Mouse (Mus musculus): Measurements from ENCODE around the gene Mtmr2. TPM values are rescaled to one million over a fixed set of nuclear protein-coding genes. Genes with fewer than 3 reads are reported as not detected.
"Not testable (repeated sequence)": the region's sequence is repeated elsewhere in the genome, so short reads cannot be mapped to it uniquely, and the experiment has no call there.

Mtmr2 gene
- polyA plus RNA-seq (2014; fragmentation: Nextera tagmentation; extraction: Ambion mirVana), result 70.6 and 76.9 TPM in 2 replicates

DNA sequence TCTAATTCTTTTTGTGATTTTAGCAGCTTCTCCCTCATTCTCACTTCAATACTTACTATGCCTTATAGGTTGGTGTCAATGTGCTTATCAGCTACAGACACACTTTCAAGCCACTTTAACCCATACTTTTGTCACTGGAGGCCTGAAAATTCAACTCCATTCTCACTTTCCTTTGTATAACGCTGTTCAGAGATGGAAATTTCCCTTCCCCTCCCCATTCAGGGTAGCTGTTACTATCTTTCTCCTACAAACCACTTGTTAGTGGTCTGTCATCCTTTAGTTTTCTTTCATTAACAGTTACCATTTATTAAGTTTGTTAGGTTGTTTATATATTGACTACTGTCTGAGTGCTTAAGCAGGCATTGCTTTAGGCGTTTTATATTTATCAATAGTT, at the start of gene Mtmr2:
TSS of gene Mtmr2 (plus strand) at position 7 of the 394 bp plus-strand sequence.
- Histone ChIP-seq H3K27me3 (ENCODE audit: control insufficient read depth, insufficient read depth, low read length) (no peaks in the 10 kb centered on the region), H3K4me3 (ENCODE audit: low read depth, low read length) (peak within 1 kb of the TSS; percentile 95), H3K36me3 (ENCODE audit: control insufficient read depth, insufficient read depth, low read length) (no peaks in the 10 kb centered on the region), H3K4me2 (ENCODE audit: low read depth, low read length, severe bottlenecking) (peak within 1 kb of the TSS; percentile 68), H3K9ac (ENCODE audit: low read length) (peak within 1 kb of the TSS; percentile 99), H3K4me1 (replicated peaks; ENCODE audit: control insufficient read depth, insufficient read depth, low read length) (no peaks in the 10 kb centered on the region), H3K27ac (ENCODE audit: low read depth, low read length) (peak within 1 kb of the TSS; percentile 87), H3K9me3 (ENCODE audit: control insufficient read depth, low read length) (no peaks in the 10 kb centered on the region)
- DNase-seq (ENCODE audit: low spot score) (no peak), ATAC-seq (replicated peaks; ENCODE audit: low FRiP score) (no peak)
- 44% methylated on average over 2 of the region's 2 CpGs for WGBS

DNA sequence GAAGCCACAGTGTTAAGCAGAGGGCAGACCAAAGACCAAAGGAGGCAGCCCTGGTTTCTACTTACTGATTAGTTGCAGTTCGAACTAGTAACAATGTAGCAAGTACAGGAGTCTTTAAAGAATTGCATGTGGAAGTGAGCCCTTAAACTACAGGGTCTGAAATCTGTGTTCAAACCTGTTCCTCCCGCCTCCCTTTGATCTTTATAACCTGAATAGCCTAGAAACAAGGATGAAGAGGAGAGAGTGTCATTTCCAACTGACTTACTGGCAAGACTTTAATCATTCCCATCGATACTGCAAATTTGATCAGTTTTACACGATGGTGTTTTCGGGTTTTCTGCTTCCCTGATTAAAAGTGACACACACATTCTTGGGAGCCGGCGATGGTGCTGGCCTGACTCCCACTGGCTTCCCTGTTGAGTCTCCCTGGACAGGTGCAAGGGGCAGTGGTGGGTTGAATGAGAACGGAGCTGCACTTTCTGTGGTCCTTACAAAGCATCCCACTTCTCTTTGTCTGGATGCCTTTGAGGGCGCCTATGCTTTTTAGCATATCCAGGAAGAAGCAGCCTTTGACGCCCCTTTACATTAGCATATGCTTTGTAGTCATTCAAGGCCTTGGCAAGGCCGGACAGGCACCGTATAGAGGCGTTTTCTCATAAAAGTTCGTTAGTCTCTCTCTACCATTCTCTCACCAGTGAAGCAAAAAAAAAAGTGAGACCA, 49.0 kb upstream of the Mtmr2 start:
- Histone ChIP-seq H3K4me3 (ENCODE audit: low read depth, low read length) (no peak overlapping the region), H3K9ac (ENCODE audit: low read length) (no peak overlapping the region; the same call in 1 of the 2 replicates), H3K9me3 (ENCODE audit: control insufficient read depth, low read length) (no peaks in the 10 kb centered on the region), H3K27me3 (ENCODE audit: control insufficient read depth, insufficient read depth, low read length) (no peaks in the 10 kb centered on the region), H3K4me1 (replicated peaks; ENCODE audit: control insufficient read depth, insufficient read depth, low read length) (peaks cover 5% of the 10 kb centered on the region; the same call in 1 of the 2 replicates), H3K36me3 (ENCODE audit: control insufficient read depth, insufficient read depth, low read length) (no peaks in the 10 kb centered on the region), H3K4me2 (ENCODE audit: low read depth, low read length, severe bottlenecking) (0 out of 2 replicates have a peak overlapping the region, but pooled peaks have one; percentile 24), H3K27ac (ENCODE audit: low read depth, low read length) (peak overlapping the region; percentile 65; the same call in 1 of the 2 replicates)
- ATAC-seq (replicated peaks; ENCODE audit: low FRiP score) (peak; percentile 86), DNase-seq (ENCODE audit: low spot score) (no peak)
- WGBS, result 16% methylated on average over 14 of the region's 14 CpGs

DNA sequence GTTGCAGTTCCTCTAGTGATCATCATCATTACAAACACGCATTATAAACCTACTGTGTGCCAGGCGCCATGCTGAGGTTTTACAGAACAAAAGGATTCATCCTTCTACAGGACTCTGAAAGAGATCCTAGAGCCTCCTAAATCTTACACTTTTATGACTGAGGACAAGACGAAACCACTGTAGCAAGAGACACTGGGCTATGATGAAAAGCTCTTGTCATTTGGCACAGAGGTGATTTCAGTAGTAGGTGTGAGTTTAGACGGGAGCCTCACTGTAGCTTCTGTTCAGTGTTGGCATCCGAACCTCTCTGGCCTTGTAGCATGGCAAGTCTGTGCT, 48.5 kb upstream of the Mtmr2 start:
- 45% methylated on average over 5 of the region's 5 CpGs for whole genome bisulfite sequencing
- no peaks in the 10 kb centered on the region for H3K27me3 ChIP-seq (ENCODE audit: control insufficient read depth, insufficient read depth, low read length)
- H3K9me3 ChIP-seq (ENCODE audit: control insufficient read depth, low read length), result no peaks in the 10 kb centered on the region
- 0 out of 2 replicates have a peak overlapping the region, but pooled peaks have one; percentile 4 for H3K27ac ChIP-seq (ENCODE audit: low read depth, low read length)
- H3K36me3 ChIP-seq (ENCODE audit: control insufficient read depth, insufficient read depth, low read length), result no peaks in the 10 kb centered on the region
- no peak for DNase-seq (ENCODE audit: low spot score)
- 0 out of 2 replicates have a peak, but pooled peaks have one; percentile 19 for ATAC-seq (replicated peaks; ENCODE audit: low FRiP score)
- peaks cover 5% of the 10 kb centered on the region; the same call in 1 of the 2 replicates for H3K4me1 ChIP-seq (replicated peaks; ENCODE audit: control insufficient read depth, insufficient read depth, low read length)
- no peak overlapping the region for H3K4me2 ChIP-seq (ENCODE audit: low read depth, low read length, severe bottlenecking)
- H3K9ac ChIP-seq (ENCODE audit: low read length), result no peak overlapping the region
- no peak overlapping the region for H3K4me3 ChIP-seq (ENCODE audit: low read depth, low read length)

DNA sequence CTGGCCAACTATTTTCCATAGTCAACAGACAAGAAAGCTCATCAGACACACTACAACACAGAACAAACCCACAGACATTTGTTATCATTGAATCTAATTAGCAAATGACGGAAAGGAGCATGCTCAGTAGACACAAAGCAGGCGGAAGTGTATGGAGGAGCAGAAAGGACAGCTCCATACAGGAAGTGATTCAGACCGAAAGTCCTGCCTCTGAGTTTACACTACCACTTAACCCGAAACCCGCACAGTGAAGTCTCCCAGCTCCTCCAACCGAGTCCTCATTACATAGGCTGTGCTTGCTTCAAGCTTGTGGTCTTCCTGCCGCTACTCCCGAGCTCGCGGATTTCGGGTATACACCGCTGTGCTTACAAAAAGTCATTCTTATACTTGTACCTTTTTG, 46.4 kb upstream of the Mtmr2 start:
- Histone ChIP-seq H3K27ac (ENCODE audit: low read depth, low read length) (no peak overlapping the region), H3K36me3 (ENCODE audit: control insufficient read depth, insufficient read depth, low read length) (no peaks in the 10 kb centered on the region; the same call in 1 of the 2 replicates), H3K9ac (ENCODE audit: low read length) (no peak overlapping the region), H3K27me3 (ENCODE audit: control insufficient read depth, insufficient read depth, low read length) (no peaks in the 10 kb centered on the region), H3K9me3 (ENCODE audit: control insufficient read depth, low read length) (no peaks in the 10 kb centered on the region), H3K4me2 (ENCODE audit: low read depth, low read length, severe bottlenecking) (no peak overlapping the region), H3K4me3 (ENCODE audit: low read depth, low read length) (no peak overlapping the region), H3K4me1 (replicated peaks; ENCODE audit: control insufficient read depth, insufficient read depth, low read length) (peaks cover 5% of the 10 kb centered on the region; the same call in 1 of the 2 replicates)
- DNase-seq (ENCODE audit: low spot score) (no peak), ATAC-seq (replicated peaks; ENCODE audit: low FRiP score) (no peak)
- 95% methylated on average over 12 of the region's 12 CpGs for WGBS

DNA sequence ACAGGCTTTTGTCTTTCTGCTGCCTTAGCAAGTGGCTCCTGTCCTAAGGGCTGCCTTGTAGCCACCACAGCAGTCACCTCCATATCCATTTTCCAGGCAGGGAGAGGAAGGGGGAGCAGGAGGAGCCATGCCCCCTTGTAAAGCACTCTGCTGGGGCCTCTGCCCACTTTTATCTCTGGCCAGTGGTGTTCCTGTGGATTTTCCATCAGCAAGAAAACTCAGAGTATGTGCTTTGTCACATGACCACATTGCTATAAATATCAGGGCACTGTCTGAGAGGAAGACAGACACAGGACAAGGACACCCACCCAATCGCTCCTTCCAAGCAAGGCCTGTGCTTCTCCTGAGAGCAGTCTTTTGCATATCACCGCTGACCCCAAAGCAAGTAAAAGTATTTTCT, 45.1 kb upstream of the Mtmr2 start:
- WGBS, result 94% methylated on average over 2 of the region's 2 CpGs
- H3K4me1 ChIP-seq (replicated peaks; ENCODE audit: control insufficient read depth, insufficient read depth, low read length), result no peaks in the 10 kb centered on the region
- DNase-seq (ENCODE audit: low spot score) (no peak), ATAC-seq (replicated peaks; ENCODE audit: low FRiP score) (no peak)
- no peaks in the 10 kb centered on the region; the same call in 1 of the 2 replicates for H3K36me3 ChIP-seq (ENCODE audit: control insufficient read depth, insufficient read depth, low read length)
- H3K27me3 ChIP-seq (ENCODE audit: control insufficient read depth, insufficient read depth, low read length), result no peaks in the 10 kb centered on the region
- H3K9ac ChIP-seq (ENCODE audit: low read length), result no peak overlapping the region
- H3K4me2 ChIP-seq (ENCODE audit: low read depth, low read length, severe bottlenecking), result no peak overlapping the region
- no peak overlapping the region for H3K27ac ChIP-seq (ENCODE audit: low read depth, low read length)
- no peaks in the 10 kb centered on the region for H3K9me3 ChIP-seq (ENCODE audit: control insufficient read depth, low read length)
- H3K4me3 ChIP-seq (ENCODE audit: low read depth, low read length), result no peak overlapping the region

DNA sequence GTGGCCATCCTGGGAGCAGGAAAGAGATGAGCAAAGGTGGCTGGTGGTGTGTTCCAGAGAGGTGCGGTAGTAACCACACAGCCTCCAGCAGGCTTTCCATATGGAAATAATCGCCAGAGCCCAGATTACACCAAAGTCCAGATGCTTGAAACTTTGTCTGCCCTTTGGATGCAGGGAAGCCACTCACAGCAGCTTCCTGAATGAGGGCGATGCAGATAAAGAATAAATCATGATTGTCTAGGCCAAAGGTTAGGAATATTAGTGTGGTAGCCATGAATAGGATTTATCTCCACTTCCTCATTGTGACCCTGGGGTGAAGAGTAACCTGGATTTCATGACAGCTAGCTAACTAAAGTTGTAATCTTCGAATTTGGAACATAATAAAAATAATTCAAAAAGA, 43.3 kb upstream of the Mtmr2 start:
- Histone ChIP-seq H3K4me1 (replicated peaks; ENCODE audit: control insufficient read depth, insufficient read depth, low read length) (no peaks in the 10 kb centered on the region), H3K27me3 (ENCODE audit: control insufficient read depth, insufficient read depth, low read length) (no peaks in the 10 kb centered on the region), H3K9me3 (ENCODE audit: control insufficient read depth, low read length) (no peaks in the 10 kb centered on the region), H3K4me3 (ENCODE audit: low read depth, low read length) (no peak overlapping the region), H3K27ac (ENCODE audit: low read depth, low read length) (no peak overlapping the region), H3K4me2 (ENCODE audit: low read depth, low read length, severe bottlenecking) (no peak overlapping the region), H3K9ac (ENCODE audit: low read length) (no peak overlapping the region), H3K36me3 (ENCODE audit: control insufficient read depth, insufficient read depth, low read length) (no peaks in the 10 kb centered on the region; the same call in 1 of the 2 replicates)
- DNase-seq (ENCODE audit: low spot score) (no peak), ATAC-seq (replicated peaks; ENCODE audit: low FRiP score) (no peak)
- WGBS, result 84% methylated on average over 4 of the region's 4 CpGs

DNA sequence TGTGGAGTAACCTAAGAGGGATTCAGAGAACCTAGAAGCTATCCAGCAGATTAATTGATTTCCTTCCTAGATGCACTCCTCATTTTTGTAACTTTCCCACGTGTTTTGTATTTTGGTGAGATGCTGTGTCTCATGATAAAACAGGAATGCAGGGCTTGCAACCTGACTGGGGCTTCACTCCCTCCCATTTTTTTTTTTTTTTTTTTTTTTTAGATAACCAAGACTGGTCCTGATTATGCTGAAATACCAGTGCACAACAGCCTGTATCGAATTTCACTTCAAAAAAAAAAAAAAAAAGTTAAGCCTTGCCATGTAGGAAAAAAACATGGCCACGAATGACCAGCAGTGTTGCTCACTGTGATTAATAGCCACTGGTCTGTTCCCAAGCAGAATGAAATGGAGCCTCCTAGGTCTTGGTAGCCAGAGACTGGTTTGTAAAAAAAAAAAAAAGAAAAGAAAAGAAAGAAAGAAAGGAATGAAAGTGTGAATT, 41.1 kb upstream of the Mtmr2 start:
- Histone ChIP-seq H3K4me3 (ENCODE audit: low read depth, low read length) (no peak overlapping the region), H3K4me2 (ENCODE audit: low read depth, low read length, severe bottlenecking) (no peak overlapping the region), H3K27ac (ENCODE audit: low read depth, low read length) (no peak overlapping the region), H3K36me3 (ENCODE audit: control insufficient read depth, insufficient read depth, low read length) (no peaks in the 10 kb centered on the region; the same call in 1 of the 2 replicates), H3K9ac (ENCODE audit: low read length) (no peak overlapping the region), H3K27me3 (ENCODE audit: control insufficient read depth, insufficient read depth, low read length) (no peaks in the 10 kb centered on the region), H3K9me3 (ENCODE audit: control insufficient read depth, low read length) (no peaks in the 10 kb centered on the region), H3K4me1 (replicated peaks; ENCODE audit: control insufficient read depth, insufficient read depth, low read length) (no peaks in the 10 kb centered on the region)
- ATAC-seq (replicated peaks; ENCODE audit: low FRiP score) (no peak), DNase-seq (ENCODE audit: low spot score) (no peak)
- WGBS, result 45% methylated on average over 3 of the region's 3 CpGs

DNA sequence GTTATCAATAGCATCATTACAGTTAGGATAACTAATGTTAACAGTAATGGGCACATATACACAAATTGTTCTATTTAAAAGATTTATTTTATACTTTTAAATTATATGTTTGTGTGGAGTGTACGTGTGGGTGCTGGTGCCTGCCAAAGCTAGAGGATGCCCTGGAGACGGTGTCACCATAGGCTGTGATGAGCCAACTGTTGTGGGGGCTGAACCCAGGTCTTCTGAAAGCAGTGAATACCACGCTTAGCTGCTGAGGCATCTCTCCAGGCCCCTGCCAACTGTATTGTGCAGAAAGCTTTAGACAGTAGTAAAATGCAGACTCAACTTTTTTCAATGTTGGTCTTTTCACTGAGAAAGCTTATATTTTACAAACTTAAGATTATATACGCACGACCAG, 38.8 kb upstream of the Mtmr2 start:
- ATAC-seq (replicated peaks; ENCODE audit: low FRiP score) (no peak), DNase-seq (ENCODE audit: low spot score) (no peak)
- H3K9ac ChIP-seq (ENCODE audit: low read length), result no peak overlapping the region
- WGBS, result 91% methylated on average over 5 of the region's 5 CpGs
- no peaks in the 10 kb centered on the region for H3K4me1 ChIP-seq (replicated peaks; ENCODE audit: control insufficient read depth, insufficient read depth, low read length)
- no peaks in the 10 kb centered on the region; the same call in 1 of the 2 replicates for H3K36me3 ChIP-seq (ENCODE audit: control insufficient read depth, insufficient read depth, low read length)
- H3K4me3 ChIP-seq (ENCODE audit: low read depth, low read length), result no peak overlapping the region
- no peak overlapping the region for H3K27ac ChIP-seq (ENCODE audit: low read depth, low read length)
- H3K27me3 ChIP-seq (ENCODE audit: control insufficient read depth, insufficient read depth, low read length), result no peaks in the 10 kb centered on the region
- no peak overlapping the region for H3K4me2 ChIP-seq (ENCODE audit: low read depth, low read length, severe bottlenecking)
- no peaks in the 10 kb centered on the region for H3K9me3 ChIP-seq (ENCODE audit: control insufficient read depth, low read length)

DNA sequence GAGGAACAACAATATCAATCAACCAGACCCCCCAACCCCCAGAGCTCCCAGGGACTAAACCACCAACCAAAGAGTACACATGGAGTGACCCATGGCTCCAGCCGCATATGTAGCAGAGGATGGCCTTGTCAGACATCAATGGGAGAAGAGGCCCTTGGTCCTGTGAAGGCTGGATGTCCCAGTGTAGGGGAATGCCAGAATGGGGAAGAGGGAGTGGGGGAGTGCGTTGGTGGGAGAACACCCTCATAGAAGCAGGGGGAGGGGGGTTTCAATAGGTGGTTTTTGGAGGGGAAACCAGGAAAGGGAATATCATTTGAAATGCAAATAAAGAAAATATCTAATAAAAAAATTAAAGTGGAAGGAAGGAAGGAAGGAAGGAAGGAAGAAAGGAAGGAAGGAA, 32.3 kb upstream of the Mtmr2 start:
- H3K4me1 ChIP-seq (replicated peaks; ENCODE audit: control insufficient read depth, insufficient read depth, low read length); H3K9me3 ChIP-seq (ENCODE audit: control insufficient read depth, low read length); H3K27ac ChIP-seq (ENCODE audit: low read depth, low read length); H3K4me3 ChIP-seq (ENCODE audit: low read depth, low read length); H3K27me3 ChIP-seq (ENCODE audit: control insufficient read depth, insufficient read depth, low read length); ATAC-seq (replicated peaks; ENCODE audit: low FRiP score); H3K9ac ChIP-seq (ENCODE audit: low read length); DNase-seq (ENCODE audit: low spot score); H3K4me2 ChIP-seq (ENCODE audit: low read depth, low read length, severe bottlenecking); H3K36me3 ChIP-seq (ENCODE audit: control insufficient read depth, insufficient read depth, low read length): not testable (repeated sequence)
- WGBS, result 76% methylated on average over 2 of the region's 2 CpGs
